Mouse (Mus musculus): ENCODE measurements around the gene Brdt.

GRCm38 (mm10) chr5:107289234-107289764, 41.7 kb upstream of the Brdt start, which contains the start of gene Tgfbr3:
- TF ChIP-seq CTCF (IDR thresholded peaks at IDR 0.05; ENCODE audit: control insufficient read depth, insufficient read depth, insufficient read length), result no peak
- TF ChIP-seq MAX (IDR thresholded peaks at IDR 0.05), result no peak
- no peak for TF ChIP-seq MYOD1 (IDR thresholded peaks at IDR 0.05; ENCODE audit: control insufficient read depth, insufficient read length, low read depth)
- TF ChIP-seq FOSL1 (IDR thresholded peaks at IDR 0.05; ENCODE audit: insufficient read depth, low read length, poor library complexity, severe bottlenecking), result no peak
- TF ChIP-seq USF1 (IDR thresholded peaks at IDR 0.05; ENCODE audit: low read depth), result no peak
